Mouse (Mus musculus): ENCODE data around the gene Kif6. TPM values are rescaled to one million over a fixed set of nuclear protein-coding genes. Genes with fewer than 3 reads are reported as not detected.

Kif6 gene
- polyA plus RNA-seq, 1 experiment = 0.04 TPM

DNA sequence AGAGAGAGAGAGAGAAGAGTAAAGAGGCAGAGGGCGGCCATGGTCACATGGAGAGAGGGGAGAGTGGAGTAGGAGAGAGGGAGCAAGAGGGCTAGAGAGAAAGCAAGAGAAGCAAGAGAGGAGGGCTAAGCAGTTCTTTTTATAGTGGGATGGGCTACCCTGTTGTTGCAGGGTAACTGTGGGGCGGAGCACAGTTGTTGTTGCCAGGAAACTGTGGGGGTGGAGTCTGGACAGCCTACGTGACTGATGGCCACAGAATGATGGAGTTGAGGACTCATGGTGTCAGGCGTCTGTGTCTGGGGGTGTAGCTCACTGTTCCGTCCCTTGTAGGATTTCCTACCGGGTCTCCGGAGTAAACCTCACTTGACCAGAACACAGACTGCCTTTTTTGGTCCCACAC, 324.2 kb downstream of the Kif6 start:
- TF ChIP-seq CTCF (IDR thresholded peaks at IDR 0.05; ENCODE audit: extremely low read depth, insufficient read depth, insufficient read length, insufficient replicate concordance) (no peak), POLR2A (IDR thresholded peaks at IDR 0.05; ENCODE audit: low read depth, low read length) (no peak)
- no peak overlapping the region for H3K27ac ChIP-seq (ENCODE audit: insufficient read depth, low read length)

DNA sequence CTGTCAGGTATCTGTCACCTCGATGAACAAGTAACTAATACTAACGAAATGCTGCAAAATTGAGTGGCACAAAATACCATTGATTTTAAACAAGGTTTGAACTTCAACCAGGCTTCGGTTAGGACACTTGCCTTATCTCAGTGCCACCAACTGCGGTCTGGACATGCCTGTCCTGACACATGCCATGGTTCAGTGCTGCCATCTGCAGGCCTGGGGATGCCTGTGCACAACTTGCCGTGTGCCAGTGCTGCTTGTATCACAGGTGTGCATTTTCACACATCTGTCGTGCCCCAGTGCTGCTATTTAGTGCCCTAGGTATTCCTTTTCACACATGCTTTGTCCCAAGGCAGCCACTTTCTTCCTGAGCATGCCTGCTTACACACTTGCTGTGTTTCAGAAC, 327.7 kb downstream of the Kif6 start:
- peak in 1 of 2 experiments; percentile 11 for DNase-seq (ENCODE audit: low read depth in 1 of 2, low spot score in 2 of 2)

More for the DNA sequence above, 324.2 kb downstream of the Kif6 start:
- Histone ChIP-seq H3K27me3 (ENCODE audit: control insufficient read depth, insufficient read depth, low read length) (no peaks in the 10 kb centered on the region), H3K4me3 (ENCODE audit: extremely low read depth, insufficient read depth, insufficient read length) (no peak overlapping the region), H3K4me1 (ENCODE audit: control insufficient read depth, insufficient read depth, insufficient read length) (no peaks in the 10 kb centered on the region), H3K36me3 (ENCODE audit: control insufficient read depth, insufficient read depth, low read length) (no peaks in the 10 kb centered on the region)
- no peak for DNase-seq (ENCODE audit: low read depth in 1 of 2, low spot score in 2 of 2)
- 78% methylated on average over 7 of the region's 7 CpGs for WGBS

DNA sequence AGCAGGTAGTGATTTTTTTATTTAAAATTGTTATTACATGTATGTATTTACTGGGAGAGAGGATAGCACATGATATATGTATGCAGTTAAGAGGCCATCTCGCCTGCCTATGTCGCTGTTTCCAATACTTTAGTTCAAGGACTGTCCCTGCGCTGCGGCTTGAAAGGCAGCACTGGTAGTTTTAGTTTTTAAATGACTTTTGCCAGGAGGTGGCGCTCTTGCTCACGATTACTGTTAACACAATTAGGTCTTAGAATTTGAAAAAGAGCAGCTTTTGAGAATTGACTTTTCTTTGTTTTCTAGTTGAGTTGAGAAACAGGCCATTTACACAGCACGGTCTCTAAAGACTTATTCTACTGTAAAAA, 336.5 kb downstream of the Kif6 start:
- TF ChIP-seq POLR2A (IDR thresholded peaks at IDR 0.05; ENCODE audit: low read depth, low read length) (no peak), CTCF (IDR thresholded peaks at IDR 0.05; ENCODE audit: extremely low read depth, insufficient read depth, insufficient read length, insufficient replicate concordance) (peak; percentile 41; the same call in 1 of the 2 replicates)
- H3K27ac ChIP-seq (ENCODE audit: insufficient read depth, low read length) = no peak overlapping the region
- no peaks in the 10 kb centered on the region for H3K36me3 ChIP-seq (ENCODE audit: control insufficient read depth, insufficient read depth, low read length)
- no peaks in the 10 kb centered on the region for H3K27me3 ChIP-seq (ENCODE audit: control insufficient read depth, insufficient read depth, low read length)
- no peak overlapping the region for H3K4me3 ChIP-seq (ENCODE audit: extremely low read depth, insufficient read depth, insufficient read length)
- 6% methylated on average over 7 of the region's 7 CpGs for WGBS
- H3K4me1 ChIP-seq (ENCODE audit: control insufficient read depth, insufficient read depth, insufficient read length) = no peaks in the 10 kb centered on the region
- peak; percentile 46 to 67 for DNase-seq (ENCODE audit: low read depth in 1 of 2, low spot score in 2 of 2)

More for the DNA sequence above, 327.7 kb downstream of the Kif6 start:
- Histone ChIP-seq H3K27me3 (ENCODE audit: control insufficient read depth, insufficient read depth, low read length) (no peaks in the 10 kb centered on the region), H3K4me1 (ENCODE audit: control insufficient read depth, insufficient read depth, insufficient read length) (no peaks in the 10 kb centered on the region), H3K36me3 (ENCODE audit: control insufficient read depth, insufficient read depth, low read length) (no peaks in the 10 kb centered on the region), H3K4me3 (ENCODE audit: extremely low read depth, insufficient read depth, insufficient read length) (no peak overlapping the region), H3K27ac (ENCODE audit: insufficient read depth, low read length) (no peak overlapping the region)
- WGBS = 76% methylated on average over 6 of the region's 6 CpGs
- no peak for TF ChIP-seq POLR2A (IDR thresholded peaks at IDR 0.05; ENCODE audit: low read depth, low read length)
- peak; percentile 38; the same call in 1 of the 2 replicates for TF ChIP-seq CTCF (IDR thresholded peaks at IDR 0.05; ENCODE audit: extremely low read depth, insufficient read depth, insufficient read length, insufficient replicate concordance)

DNA sequence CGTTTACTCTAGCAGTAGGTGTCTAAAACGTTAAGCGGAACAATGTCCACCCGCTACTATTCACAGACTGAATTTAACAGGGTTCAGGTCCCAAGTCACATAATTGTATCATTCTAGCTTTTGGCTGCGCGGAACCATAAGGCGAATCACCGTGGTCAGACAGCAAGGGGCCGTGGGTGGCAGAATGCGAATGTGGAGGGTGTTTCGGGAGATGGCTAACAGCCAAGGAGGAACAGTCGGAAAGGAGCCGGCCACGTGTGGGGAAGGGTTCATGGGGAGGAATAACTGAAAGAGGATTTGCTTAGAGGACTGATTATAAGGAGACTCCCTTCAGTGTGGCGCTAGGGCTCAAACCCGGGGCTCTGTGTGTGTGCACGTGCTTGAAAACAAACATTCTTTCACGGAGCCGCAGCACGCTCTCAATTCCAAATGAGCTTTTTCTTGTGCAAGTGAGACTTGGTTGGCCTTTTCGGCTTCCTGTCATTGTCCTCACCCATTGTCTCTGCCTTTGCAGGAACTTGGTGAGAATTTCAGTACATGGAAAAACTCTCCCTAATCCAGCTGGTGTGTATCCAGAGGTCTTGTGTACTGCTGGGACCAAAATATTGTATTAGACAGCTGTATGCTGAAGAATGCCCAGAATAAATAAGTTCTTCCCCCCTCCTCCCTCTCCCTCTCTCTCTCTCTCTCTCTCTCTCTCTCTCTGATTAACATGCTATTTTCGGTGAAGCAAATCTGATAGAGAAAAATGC, 337.1 kb downstream of the Kif6 start:
- no peak for DNase-seq (ENCODE audit: low read depth in 1 of 2, low spot score in 2 of 2)
- WGBS = 54% methylated on average over 22 of the region's 22 CpGs
- Histone ChIP-seq H3K4me1 (ENCODE audit: control insufficient read depth, insufficient read depth, insufficient read length) (no peaks in the 10 kb centered on the region), H3K27ac (ENCODE audit: insufficient read depth, low read length) (no peak overlapping the region), H3K36me3 (ENCODE audit: control insufficient read depth, insufficient read depth, low read length) (no peaks in the 10 kb centered on the region), H3K27me3 (ENCODE audit: control insufficient read depth, insufficient read depth, low read length) (no peaks in the 10 kb centered on the region), H3K4me3 (ENCODE audit: extremely low read depth, insufficient read depth, insufficient read length) (peak overlapping the region; percentile 14; the same call in 1 of the 2 replicates)
- no peak for TF ChIP-seq CTCF (IDR thresholded peaks at IDR 0.05; ENCODE audit: extremely low read depth, insufficient read depth, insufficient read length, insufficient replicate concordance)

DNA sequence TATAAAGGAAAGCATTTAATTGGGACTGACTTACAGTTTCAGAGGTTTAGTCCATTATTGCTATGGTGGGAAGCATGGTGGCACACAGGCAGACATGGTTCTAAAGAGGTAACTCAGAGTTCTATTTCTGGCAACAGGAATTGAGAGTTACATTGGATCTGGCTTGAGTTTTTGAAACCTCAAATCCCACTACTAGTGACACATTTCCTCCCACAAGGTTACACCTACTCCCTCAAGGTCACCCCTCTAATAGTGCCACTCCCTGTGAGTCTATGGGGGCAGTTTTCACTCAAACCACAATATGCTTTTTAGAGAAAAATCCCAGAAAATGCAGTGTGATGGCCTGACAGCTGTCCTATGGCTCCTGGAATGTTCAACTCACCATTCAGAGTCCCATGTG, 344.1 kb downstream of the Kif6 start:
- no peak for TF ChIP-seq CTCF (IDR thresholded peaks at IDR 0.05; ENCODE audit: extremely low read depth, insufficient read depth, insufficient read length, insufficient replicate concordance)
- no peak for TF ChIP-seq POLR2A (IDR thresholded peaks at IDR 0.05; ENCODE audit: low read depth, low read length)
- no peak for DNase-seq (ENCODE audit: low read depth in 1 of 2, low spot score in 2 of 2)
- Histone ChIP-seq H3K27me3 (ENCODE audit: control insufficient read depth, insufficient read depth, low read length) (no peaks in the 10 kb centered on the region), H3K27ac (ENCODE audit: insufficient read depth, low read length) (no peak overlapping the region), H3K4me3 (ENCODE audit: extremely low read depth, insufficient read depth, insufficient read length) (no peak overlapping the region), H3K4me1 (ENCODE audit: control insufficient read depth, insufficient read depth, insufficient read length) (no peaks in the 10 kb centered on the region), H3K36me3 (ENCODE audit: control insufficient read depth, insufficient read depth, low read length) (no peaks in the 10 kb centered on the region)

Other genes with a start within 250 kb of the Kif6 start
- gene Mocs1, start 186.8 kb upstream of the Kif6 start, polyA plus RNA-seq (2012; rRNA removed) = 21.9 and 23.0 TPM in 2 replicates
- 2.7 and 3.1 TPM in 2 replicates for gene Daam2, start 50.8 kb upstream of the Kif6 start, polyA plus RNA-seq (2012; rRNA removed)

Data from spleen, adult 2 months (tissue).